Mouse (Mus musculus): ENCODE data around the gene Tmem86b. TPM values are rescaled to one million over a fixed set of nuclear protein-coding genes. Genes with fewer than 3 reads are reported as not detected.
"Not testable (repeated sequence)": the region's sequence is repeated elsewhere in the genome, so short reads cannot be mapped to it uniquely, and the experiment has no call there.

The Tmem86b gene
- total RNA-seq, 2 experiments from 2014 or later: 13.9 to 16.7 TPM

GRCm38 (mm10) chr7:4581481-4581880, 49.7 kb downstream of the Tmem86b start:
- DNase-seq (ENCODE audit: low spot score in 2 of 2): not testable (repeated sequence)

Small RNA genes within 50 kb of the gene (microRNA-seq; reads per million reads assigned to microRNA genes)
- 0 reads per million in 2 experiments for gene Gm23577

Other genes starting within 250 kb of the Tmem86b start
- gene Gp6, start 233.7 kb downstream of the Tmem86b start, total RNA-seq (2021): not detected
- 10 to 100 TPM; 25.3 to 28.1 TPM for gene Rdh13, start 185.8 kb downstream of the Tmem86b start, total RNA-seq (2021)
- gene Eps8l1, start 170.7 kb downstream of the Tmem86b start, total RNA-seq (2021): 1 to 10 TPM; 4.7 to 7.9 TPM
- gene Ppp1r12c, start 129.7 kb downstream of the Tmem86b start, total RNA-seq (2021): 100 to 1,000 TPM; 154 TPM
- 10 to 100 TPM in 1 of 2 experiments, 1 to 10 TPM in 1; 7.6 to 11.7 TPM for gene Tnnt1, start 115.0 kb downstream of the Tmem86b start, total RNA-seq (2021)
- gene Tnni3, start 107.2 kb downstream of the Tmem86b start, total RNA-seq (2021): 1 to 10 TPM in 1 of 2 experiments, under 1 TPM in 1; 0.88 to 1.3 TPM
- gene Dnaaf3, start 99.0 kb downstream of the Tmem86b start, total RNA-seq (2021): under 1 TPM; 0.23 to 0.37 TPM
- 100 to 1,000 TPM; 281 to 299 TPM for gene Syt5, start 83.9 kb downstream of the Tmem86b start, total RNA-seq (2021)
- 1 to 10 TPM in 1 of 2 experiments, under 1 TPM in 1; 0.82 to 1.1 TPM for gene Ptprh, start 27.4 kb downstream of the Tmem86b start, total RNA-seq (2021)
- 100 to 1,000 TPM; 129 to 135 TPM for gene Ppp6r1, start 27.6 kb upstream of the Tmem86b start, total RNA-seq (2021)
- 100 to 1,000 TPM; 100 to 105 TPM for gene Hspbp1, start 53.6 kb upstream of the Tmem86b start, total RNA-seq (2021)
- 100 to 1,000 TPM; 436 to 437 TPM for gene Brsk1, start 59.2 kb upstream of the Tmem86b start, total RNA-seq (2021)
- not detected for gene Tmem150b, start 93.8 kb upstream of the Tmem86b start, total RNA-seq (2021)
- 10 to 100 TPM; 19.0 to 25.2 TPM for gene Kmt5c, start 108.7 kb upstream of the Tmem86b start, total RNA-seq (2021)
- 1 to 10 TPM; 5.0 to 8.8 TPM for gene Cox6b2, start 121.7 kb upstream of the Tmem86b start, total RNA-seq (2021)
- gene Fam71e2, start 139.9 kb upstream of the Tmem86b start, total RNA-seq (2021): not detected
- under 1 TPM; 0.28 to 0.30 TPM for gene Il11, start 151.4 kb upstream of the Tmem86b start, total RNA-seq (2021)
- gene Tmem190, start 151.5 kb upstream of the Tmem86b start, total RNA-seq (2021): not detected
- 1 to 10 TPM; 2.0 to 3.1 TPM for gene Tmem238, start 158.2 kb upstream of the Tmem86b start, total RNA-seq (2021)
- 100 to 1,000 TPM; 439 to 453 TPM for gene Rpl28, start 161.5 kb upstream of the Tmem86b start, total RNA-seq (2021)
- gene Ube2s, start 181.2 kb upstream of the Tmem86b start, total RNA-seq (2021): 100 to 1,000 TPM; 101 to 108 TPM
- gene Shisa7, start 213.3 kb upstream of the Tmem86b start, total RNA-seq (2021): 100 to 1,000 TPM; 102 to 115 TPM
- 1 to 10 TPM; 4.5 to 5.9 TPM for gene Isoc2b, start 238.8 kb upstream of the Tmem86b start, total RNA-seq (2021)
- gene Isoc2a, start 245.7 kb upstream of the Tmem86b start, total RNA-seq (2021): 10 to 100 TPM; 14.2 to 14.8 TPM